8 mouse cellular contexts compared by ENCODE assay signal in genomic region chr8:4677265-4678217, GRCm38 (mm10).
DNase-seq lines count a peak whose midpoint lies in the region; ATAC-seq and TF ChIP-seq lines count a peak whose summit lies in the region.

No protein-coding gene starts in this region.

- H3K27ac ChIP-seq in gastrocnemius, adult 2 months, result peak overlapping the region; percentile 97
- peak overlapping the region; percentile 99 for H3K27ac ChIP-seq in hindbrain, postnatal 0 days
- H3K27ac ChIP-seq in left cerebral cortex, adult 2 months, result peak overlapping the region; percentile 99

- peak overlapping the region; percentile 92 for H3K4me3 ChIP-seq in gastrocnemius, adult 2 months
- H3K4me3 ChIP-seq in hindbrain, postnatal 0 days (ENCODE audit: low read length), result peak overlapping the region; percentile 47
- peak overlapping the region; percentile 70 for H3K4me3 ChIP-seq in left cerebral cortex, adult 2 months

- ATAC-seq in common myeloid progenitor, adult 5-6 weeks (replicated peaks; ENCODE audit: low read depth, poor library complexity, severe bottlenecking), result peak; percentile 75
- ATAC-seq in hindbrain, postnatal 0 days, result peak; percentile 97
- ATAC-seq in megakaryocyte, adult 5-6 weeks (ENCODE audit: poor library complexity, severe bottlenecking), result peak; percentile 74

- H3K27me3 ChIP-seq in hindbrain, postnatal 0 days (ENCODE audit: insufficient read depth, low read length), result no peaks in the 10 kb centered on the region

- no peaks in the 10 kb centered on the region for H3K36me3 ChIP-seq in hindbrain, postnatal 0 days (ENCODE audit: insufficient read depth, low read length)

- peak; percentile 98 for DNase-seq in ZHBTc4 (ENCODE audit: low read depth, low spot score)
- peak; percentile 97 for DNase-seq in gastrocnemius, adult 2 months
- peak; percentile 99 for DNase-seq in hindbrain, postnatal 0 days (ENCODE audit: low spot score)
- DNase-seq in left cerebral cortex, adult 2 months (ENCODE audit: extremely low spot score in 1 of 2, low spot score in 2 of 2), result peak; percentile 96
- peak; percentile 98 for DNase-seq in right cerebral cortex, adult 2 months (ENCODE audit: low spot score in 2 of 2)
- DNase-seq in urinary bladder, postnatal 14 days (ENCODE audit: low spot score), result peak; percentile 98

- peak overlapping the region; percentile 59 for H3K4me2 ChIP-seq in hindbrain, postnatal 0 days (ENCODE audit: low read depth, low read length)

- H3K9ac ChIP-seq in hindbrain, postnatal 0 days (replicated peaks; ENCODE audit: low read length), result peak overlapping the region; percentile 64

- H3K9me3 ChIP-seq in hindbrain, postnatal 0 days (ENCODE audit: low read length), result no peaks in the 10 kb centered on the region

- WGBS in hindbrain, postnatal 0 days, result under 1% methylated on average over 71 of the region's 72 CpGs

- intact Hi-C loops in gastrocnemius, adult 2 months (cut with DNase I), result loop anchor here (2.0 to 10.0 kb wide), 5 partner anchors 65 to 1053 kb away; partner anchors contain the start of genes Evi5l, Gm49320, Map2k7 and Pcp2
- intact Hi-C loops in left cerebral cortex, adult 2 months (cut with DNase I), result loop anchor here (2.0 to 10.0 kb wide), 5 partner anchors 63 to 513 kb away; partner anchors contain the start of genes Evi5l and Shcbp1

- 0 out of 2 replicates have a peak, but pooled peaks cover 3% of the 10 kb centered on the region for H3K4me1 ChIP-seq in hindbrain, postnatal 0 days (ENCODE audit: insufficient read depth, low read length)

- TF ChIP-seq CTCF in gastrocnemius, adult 2 months (IDR thresholded peaks at IDR 0.05), result no peak
- no peak for TF ChIP-seq CTCF in hindbrain, postnatal 0 days (IDR thresholded peaks at IDR 0.05; ENCODE audit: low read depth)
- no peak; the same call in 1 of the 2 replicates for TF ChIP-seq CTCF in left cerebral cortex, adult 2 months (IDR thresholded peaks at IDR 0.05)

Comparison
In these comparisons a context has a peak if more than half of its experiments do, and no peak if none do; other contexts are left out.
1. Peak in every context shown above with its lines: DNase-seq, ATAC-seq, H3K4me3 ChIP-seq and H3K27ac ChIP-seq.